Mouse (Mus musculus) E14TG2a.4 (cell line): ENCODE measurements around the gene Atp1b2.

Experiments used
- H3K27me3 ChIP-seq: 2 replicates; pipeline ENCODE4 v1.6.1; 2014; ENCODE audit warnings: low read length, control low read depth; ENCODE audit not compliant: insufficient read depth
- H3K36me3 ChIP-seq: 2 replicates; pipeline ENCODE4 v1.6.1; 2014; ENCODE audit warnings: low read length, control low read depth; ENCODE audit not compliant: insufficient read depth
- H3K4me1 ChIP-seq: replicated peaks from 2 replicates; pipeline ENCODE4 v1.6.1; 2014; ENCODE audit warnings: low read depth, low read length, control low read depth
- H3K4me3 ChIP-seq: replicated peaks from 2 replicates; pipeline ENCODE4 v1.5.1; 2014; ENCODE audit warnings: mild to moderate bottlenecking, low read length
- H3K9me3 ChIP-seq: 2 replicates; pipeline ENCODE4 v1.6.1; 2014; ENCODE audit warnings: low read length, control low read depth
- CTCF ChIP-seq: conservative IDR thresholded peaks from 2 replicates; pipeline ENCODE4 v1.5.1; 2014; ENCODE audit warnings: low read length
- NANOG ChIP-seq: IDR thresholded peaks from 2 replicates; pipeline ENCODE4 v1.6.1; 2014; ENCODE audit warnings: borderline replicate concordance, low read length, mixed read lengths
- POU5F1 ChIP-seq: IDR thresholded peaks from 2 replicates; pipeline ENCODE4 v1.6.1; 2014; ENCODE audit warnings: low read length, borderline replicate concordance

The Atp1b2 gene

GRCm38 (mm10) chr11:69605726-69606490, at the start of gene Atp1b2:
Gene Atp1b2, minus strand, starts transcription at chr11:69605942.
- Histone ChIP-seq H3K4me3 (peak within 1 kb of the TSS; percentile 88), H3K4me1 (peaks cover 68% of the 10 kb centered on the region), H3K27me3 (peaks cover 39% of the 10 kb centered on the region), H3K36me3 (0 out of 2 replicates have a peak, but pooled peaks cover 4% of the 10 kb centered on the region), H3K9me3 (no peaks in the 10 kb centered on the region)
- TF ChIP-seq POU5F1, result no peak
- no peak for TF ChIP-seq CTCF
- TF ChIP-seq NANOG, result no peak

DNA sequence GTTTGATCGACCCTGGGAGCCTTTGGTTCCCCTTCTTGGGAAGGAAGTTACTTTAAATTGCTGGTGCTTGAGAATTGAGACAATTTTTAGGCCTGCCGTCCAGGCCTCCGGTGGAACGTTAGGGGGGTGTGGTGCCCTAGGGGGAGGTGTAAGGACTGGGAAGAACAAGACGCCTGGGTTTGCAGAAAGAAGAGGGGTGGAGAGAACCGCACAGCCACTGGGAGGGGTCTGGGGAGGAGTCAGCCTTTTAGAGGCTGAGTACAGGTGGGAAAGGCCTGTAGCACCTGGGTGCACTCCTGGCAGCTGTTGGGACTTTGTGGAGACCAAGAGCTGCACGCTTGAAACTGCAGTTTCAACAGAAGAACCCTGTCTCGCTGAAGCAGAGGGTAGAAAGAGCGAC, 49.0 kb upstream of the Atp1b2 start:
- Histone ChIP-seq H3K36me3 (peaks cover 87% of the 10 kb centered on the region), H3K27me3 (no peaks in the 10 kb centered on the region), H3K4me3 (peak overlapping the region; percentile 84), H3K4me1 (peaks cover 94% of the 10 kb centered on the region), H3K9me3 (no peaks in the 10 kb centered on the region)
- no peak for TF ChIP-seq CTCF
- TF ChIP-seq POU5F1, result no peak
- no peak for TF ChIP-seq NANOG

DNA sequence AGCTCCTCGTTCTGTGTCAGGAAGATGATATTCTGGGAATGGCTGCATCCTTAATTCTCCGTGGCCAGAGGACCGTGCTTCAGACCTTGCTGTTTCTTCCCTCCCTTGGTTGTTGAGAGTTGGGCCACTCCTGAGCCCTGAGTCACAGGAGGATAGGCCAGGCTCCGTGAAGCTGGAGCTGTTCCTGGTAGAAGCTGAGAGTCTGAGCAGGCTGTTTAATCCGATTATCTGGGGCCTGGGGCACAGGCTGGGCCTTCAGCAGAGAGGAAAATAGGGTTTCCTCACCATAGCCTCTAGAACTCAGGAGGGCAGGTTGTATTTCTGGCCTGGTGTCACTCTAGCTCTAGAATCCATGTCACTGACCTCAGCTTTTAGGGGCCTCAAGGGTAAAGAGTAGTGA, 47.7 kb upstream of the Atp1b2 start:
- peaks cover 87% of the 10 kb centered on the region for H3K36me3 ChIP-seq
- peaks cover 84% of the 10 kb centered on the region for H3K4me1 ChIP-seq
- TF ChIP-seq NANOG, result no peak
- no peak for TF ChIP-seq POU5F1
- no peak for TF ChIP-seq CTCF
- no peaks in the 10 kb centered on the region for H3K27me3 ChIP-seq
- H3K9me3 ChIP-seq, result no peaks in the 10 kb centered on the region
- H3K4me3 ChIP-seq, result no peak overlapping the region; the same call in 1 of the 2 replicates

DNA sequence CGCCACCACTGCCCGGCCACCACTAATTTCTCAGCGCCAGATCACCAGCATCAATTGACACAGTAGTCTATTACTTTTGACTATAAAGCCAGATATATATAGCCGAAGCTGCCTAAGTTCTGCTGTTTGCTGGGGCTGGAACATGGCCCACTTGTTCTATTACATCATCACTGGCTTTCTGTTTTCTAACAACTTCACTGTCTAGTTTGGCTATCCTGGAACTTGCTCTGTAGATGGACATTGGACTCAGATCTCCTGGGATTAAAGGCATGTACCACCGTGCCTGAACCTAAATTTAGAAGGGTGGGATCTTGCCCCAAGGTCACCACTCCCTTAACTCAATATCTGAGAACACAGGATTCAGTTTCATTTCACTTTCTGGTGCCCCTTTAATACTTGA, 40.1 kb upstream of the Atp1b2 start:
- no peak for TF ChIP-seq NANOG
- TF ChIP-seq CTCF, result no peak
- TF ChIP-seq POU5F1, result no peak
- peaks cover 100% of the 10 kb centered on the region for H3K36me3 ChIP-seq
- H3K9me3 ChIP-seq, result no peaks in the 10 kb centered on the region
- peaks cover 22% of the 10 kb centered on the region for H3K4me1 ChIP-seq
- H3K27me3 ChIP-seq, result no peaks in the 10 kb centered on the region
- no peak overlapping the region for H3K4me3 ChIP-seq

- Histone ChIP-seq H3K36me3 (peaks cover 57% of the 10 kb centered on the region), H3K4me3 (no peak overlapping the region), H3K27me3 (no peaks in the 10 kb centered on the region), H3K4me1 (peaks cover 44% of the 10 kb centered on the region), H3K9me3 (no peaks in the 10 kb centered on the region)
- no peak for TF ChIP-seq POU5F1
- TF ChIP-seq NANOG, result no peak
- no peak for TF ChIP-seq CTCF
Observed at GRCm38 (mm10) chr11:69635471-69635870, 29.7 kb upstream of the Atp1b2 start.

GRCm38 (mm10) chr11:69633128-69633866, 27.6 kb upstream of the Atp1b2 start:
- H3K4me3 ChIP-seq, result peak overlapping the region; percentile 95
- H3K4me1 ChIP-seq, result peaks cover 44% of the 10 kb centered on the region
- H3K9me3 ChIP-seq, result no peaks in the 10 kb centered on the region
- peaks cover 38% of the 10 kb centered on the region for H3K36me3 ChIP-seq
- no peaks in the 10 kb centered on the region for H3K27me3 ChIP-seq
- TF ChIP-seq NANOG (no peak), POU5F1 (no peak), CTCF (no peak)

- Histone ChIP-seq H3K36me3 (peaks cover 31% of the 10 kb centered on the region), H3K27me3 (no peaks in the 10 kb centered on the region), H3K4me3 (peak within 1 kb of the TSS; percentile 95), H3K4me1 (peaks cover 44% of the 10 kb centered on the region), H3K9me3 (no peaks in the 10 kb centered on the region)
- TF ChIP-seq POU5F1, result no peak
- TF ChIP-seq CTCF, result peak; percentile 21; the same call in 1 of the 2 replicates
Observed at GRCm38 (mm10) chr11:69632284-69633089, 26.7 kb upstream of the Atp1b2 start, which contains the start of gene Fxr2. Gene Fxr2, plus strand, starts transcription at chr11:69632990.

- Histone ChIP-seq H3K9me3 (no peaks in the 10 kb centered on the region), H3K36me3 (peaks cover 4% of the 10 kb centered on the region), H3K4me3 (no peak overlapping the region), H3K4me1 (peaks cover 22% of the 10 kb centered on the region), H3K27me3 (no peaks in the 10 kb centered on the region)
- no peak for TF ChIP-seq POU5F1
- TF ChIP-seq CTCF, result peak; percentile 90
Observed at GRCm38 (mm10) chr11:69629802-69630201, 24.1 kb upstream of the Atp1b2 start.
